Mouse (Mus musculus) midbrain, embryonic 14.5 days (tissue): ENCODE measurements around the gene Hs3st6. TPM values are rescaled to one million over a fixed set of nuclear protein-coding genes. Genes with fewer than 3 reads are reported as not detected.
"Not testable (repeated sequence)": the region's sequence is repeated elsewhere in the genome, so short reads cannot be mapped to it uniquely, and the experiment has no call there.

ENCODE experiments used
- ATAC-seq: fragments of 200-750 bp; cut with Nextera tagmentation; 2 replicates; pipeline ENCODE4 v1.8.0; 2017; ENCODE audit warnings: moderate number of reproducible peaks, moderate library complexity; ENCODE audit not compliant: low FRiP score, low TSS enrichment
- DNase-seq: peaks from one replicate; pipeline ENCODE4 v3.0.0-alpha.2; 2015
- H3K27ac ChIP-seq: fragments of 300-500 bp; sonication (generic); replicated peaks from 2 replicates; pipeline ENCODE4 v1.5.1; 2014; ENCODE audit warnings: mild to moderate bottlenecking, low read depth, low read length, moderate library complexity
- H3K27me3 ChIP-seq: fragments of 300-500 bp; sonication (generic); 2 replicates; pipeline ENCODE4 v1.6.1; 2014; ENCODE audit warnings: low read length, control low read depth, mixed read lengths; ENCODE audit not compliant: control insufficient read depth, insufficient read depth
- H3K36me3 ChIP-seq: fragments of 300-500 bp; sonication (generic); 2 replicates; pipeline ENCODE4 v1.6.1; 2014; ENCODE audit warnings: low read length, control low read depth; ENCODE audit not compliant: control insufficient read depth, insufficient read depth
- H3K4me1 ChIP-seq: fragments of 300-500 bp; sonication (generic); 2 replicates; pipeline ENCODE4 v1.6.1; 2014; ENCODE audit warnings: mild to moderate bottlenecking, antibody characterized with exemption, low read length, control low read depth; ENCODE audit not compliant: control insufficient read depth, insufficient read depth
- H3K4me2 ChIP-seq: fragments of 300-500 bp; sonication (generic); 2 replicates; pipeline ENCODE4 v1.6.1; 2014; ENCODE audit warnings: mild to moderate bottlenecking, low read length, moderate library complexity
- H3K4me3 ChIP-seq: fragments of 300-500 bp; sonication (generic); replicated peaks from 2 replicates; pipeline ENCODE4 v1.5.1; 2014; ENCODE audit warnings: low read depth, low read length
- H3K9ac ChIP-seq: fragments of 300-500 bp; sonication (generic); replicated peaks from 2 replicates; pipeline ENCODE4 v1.6.1; 2014; ENCODE audit warnings: mild to moderate bottlenecking, low read length, moderate library complexity
- H3K9me3 ChIP-seq: fragments of 300-500 bp; sonication (generic); 2 replicates; pipeline ENCODE4 v1.6.1; 2016; ENCODE audit warnings: low read length, control low read depth, mixed read lengths; ENCODE audit not compliant: control insufficient read depth
- WGBS: fragments of 180-500 bp; shearing (Covaris S2); extraction: QIAGEN DNeasy Blood & Tissue Kit; methylation state at CpG from one replicate; pipeline ENCODE4 v1.1.7; 2014; 5-methylcytosine and 5-hydroxymethylcytosine counted together
- polyA plus RNA-seq: library from polyadenylated mRNA; unstranded; fragments of >200 nt; fragmentation: Nextera tagmentation; extraction: Ambion mirVana; gene quantifications from 2 replicates; pipeline ENCODE4 v1.2.1, GENCODE M21; 2014

Hs3st6 gene
- polyA plus RNA-seq, 1 experiment from 2014 or later: not detected

DNA sequence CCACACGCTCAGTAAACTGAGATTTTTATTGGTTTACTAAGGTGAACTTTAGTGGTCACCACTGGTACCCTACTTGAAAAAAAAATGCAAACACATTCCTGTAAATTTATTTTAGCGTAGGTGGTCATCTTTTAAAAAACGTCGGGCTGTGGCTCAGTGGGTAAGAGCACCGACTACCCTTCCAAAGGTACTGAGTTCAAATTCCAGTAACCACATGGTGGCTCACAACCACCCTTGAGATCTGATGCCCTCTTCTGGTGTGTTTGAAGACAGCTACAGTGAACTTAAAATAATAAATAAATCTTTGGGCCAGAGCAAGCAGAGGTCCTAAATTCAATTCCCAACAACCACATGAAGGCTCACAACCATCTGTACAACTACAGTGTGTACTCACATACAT, 33.9 kb upstream of the Hs3st6 start:
- Histone ChIP-seq H3K4me2 (peak overlapping the region; percentile 84), H3K4me3 (peak overlapping the region; percentile 85), H3K9ac (peak overlapping the region; percentile 80; the same call in 1 of the 2 replicates), H3K36me3 (peaks cover 29% of the 10 kb centered on the region)
- H3K9me3 ChIP-seq, H3K4me1 ChIP-seq, H3K27ac ChIP-seq, ATAC-seq, H3K27me3 ChIP-seq, DNase-seq: not testable (repeated sequence)
- WGBS: 68% methylated on average over 5 of the region's 5 CpGs

DNA sequence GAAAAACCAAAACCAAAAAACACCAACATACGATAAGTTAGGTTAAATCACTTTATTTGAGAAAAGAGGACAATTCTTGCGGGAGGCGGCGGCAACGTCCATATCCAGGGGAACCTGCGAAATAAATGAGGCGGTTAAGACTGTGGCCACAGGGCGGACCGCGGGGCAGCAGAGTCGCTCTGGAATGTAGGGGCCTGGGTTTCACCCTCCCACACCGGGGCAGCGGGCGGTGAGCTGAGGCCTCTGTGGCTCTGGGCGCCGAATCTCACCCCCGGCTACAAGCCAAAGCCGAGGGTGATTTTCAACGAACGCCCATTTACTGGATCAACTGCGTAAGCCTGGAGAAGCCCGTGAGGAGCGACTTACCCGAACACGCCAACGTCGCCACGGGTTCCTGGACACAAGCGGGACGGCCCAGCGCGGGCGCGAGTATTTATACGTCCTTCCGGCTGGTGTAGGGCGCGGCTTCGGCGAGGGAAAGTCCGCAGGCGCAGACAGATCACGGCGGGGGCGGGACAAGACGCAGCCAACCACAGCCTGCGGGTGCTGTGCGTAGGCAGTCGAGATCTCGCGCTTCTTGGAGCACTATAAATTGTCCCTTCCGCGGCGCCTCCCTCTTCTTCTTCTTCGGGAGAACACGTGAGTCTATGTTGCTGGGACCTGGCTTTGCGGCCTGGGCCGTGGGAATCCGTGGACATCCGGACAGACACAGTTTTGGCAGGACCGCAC, 33.1 kb upstream of the Hs3st6 start:
- H3K4me3 ChIP-seq: peak overlapping the region; percentile 85
- ATAC-seq (peak; percentile 97), DNase-seq (peak; percentile 99)
- under 1% methylated on average over 61 of the region's 61 CpGs for WGBS
- peaks cover 9% of the 10 kb centered on the region for H3K4me1 ChIP-seq
- no peaks in the 10 kb centered on the region for H3K27me3 ChIP-seq
- peak overlapping the region; percentile 84 for H3K27ac ChIP-seq
- H3K9me3 ChIP-seq: no peaks in the 10 kb centered on the region
- peak overlapping the region; percentile 80 for H3K9ac ChIP-seq
- peak overlapping the region; percentile 84 for H3K4me2 ChIP-seq
- H3K36me3 ChIP-seq: peaks cover 29% of the 10 kb centered on the region

DNA sequence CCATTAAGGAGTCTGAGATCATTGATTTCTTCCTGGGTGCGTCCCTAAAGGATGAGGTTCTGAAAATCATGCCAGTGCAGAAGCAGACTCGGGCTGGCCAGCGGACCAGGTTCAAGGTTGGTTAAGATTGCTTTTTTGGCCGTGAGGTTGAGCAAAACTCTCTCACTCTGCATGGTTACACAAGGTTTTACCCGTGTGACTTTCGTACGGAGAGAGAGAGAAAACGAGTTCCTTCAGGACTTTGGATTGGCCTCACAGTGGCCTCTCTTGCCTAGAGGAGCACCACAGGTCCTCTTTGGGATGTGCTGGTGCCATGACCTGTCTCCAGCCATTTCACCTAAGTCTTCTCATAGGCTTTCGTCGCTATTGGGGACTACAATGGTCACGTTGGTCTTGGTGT, 32.2 kb upstream of the Hs3st6 start:
- H3K9me3 ChIP-seq, ATAC-seq, H3K27ac ChIP-seq, H3K4me1 ChIP-seq, DNase-seq, H3K27me3 ChIP-seq: not testable (repeated sequence)
- Histone ChIP-seq H3K4me2 (peak overlapping the region; percentile 84), H3K9ac (peak overlapping the region; percentile 77), H3K36me3 (peaks cover 24% of the 10 kb centered on the region), H3K4me3 (peak overlapping the region; percentile 85)
- under 1% methylated on average over 11 of the region's 11 CpGs for WGBS

DNA sequence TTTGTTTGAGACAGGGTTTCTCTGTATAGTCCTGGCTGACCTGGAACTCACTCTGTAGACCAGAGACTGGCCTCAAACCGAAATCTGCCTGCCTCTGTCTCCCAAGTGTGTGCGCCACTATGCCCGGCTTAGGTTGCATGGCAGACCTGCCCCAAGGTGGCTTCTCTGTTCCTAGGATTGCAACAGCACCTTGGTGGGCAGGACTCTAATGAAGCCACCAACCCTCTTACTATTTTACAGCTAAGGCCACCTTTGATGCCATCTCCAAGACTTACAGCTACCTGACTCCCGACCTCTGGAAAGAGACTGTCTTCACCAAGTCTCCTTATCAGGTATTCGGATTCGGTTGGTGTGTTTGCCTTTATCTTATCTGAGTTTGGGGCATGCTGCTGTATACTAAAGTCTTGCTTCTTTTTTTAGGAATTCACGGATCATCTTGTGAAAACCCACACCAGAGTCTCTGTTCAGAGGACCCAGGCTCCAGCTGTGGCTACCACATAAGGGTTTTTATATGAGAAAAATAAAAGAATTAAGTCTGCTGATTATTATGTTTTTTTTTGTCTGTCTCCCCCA, 31.3 kb upstream of the Hs3st6 start:
- not testable (repeated sequence) for H3K27me3 ChIP-seq, H3K27ac ChIP-seq, DNase-seq, ATAC-seq, H3K9me3 ChIP-seq, H3K4me1 ChIP-seq
- 71% methylated on average over 7 of the region's 7 CpGs for WGBS
- peak overlapping the region; percentile 84 for H3K4me2 ChIP-seq
- peak overlapping the region; percentile 34; the same call in 1 of the 2 replicates for H3K9ac ChIP-seq
- peak overlapping the region; percentile 19 for H3K4me3 ChIP-seq
- H3K36me3 ChIP-seq: peaks cover 17% of the 10 kb centered on the region

DNA sequence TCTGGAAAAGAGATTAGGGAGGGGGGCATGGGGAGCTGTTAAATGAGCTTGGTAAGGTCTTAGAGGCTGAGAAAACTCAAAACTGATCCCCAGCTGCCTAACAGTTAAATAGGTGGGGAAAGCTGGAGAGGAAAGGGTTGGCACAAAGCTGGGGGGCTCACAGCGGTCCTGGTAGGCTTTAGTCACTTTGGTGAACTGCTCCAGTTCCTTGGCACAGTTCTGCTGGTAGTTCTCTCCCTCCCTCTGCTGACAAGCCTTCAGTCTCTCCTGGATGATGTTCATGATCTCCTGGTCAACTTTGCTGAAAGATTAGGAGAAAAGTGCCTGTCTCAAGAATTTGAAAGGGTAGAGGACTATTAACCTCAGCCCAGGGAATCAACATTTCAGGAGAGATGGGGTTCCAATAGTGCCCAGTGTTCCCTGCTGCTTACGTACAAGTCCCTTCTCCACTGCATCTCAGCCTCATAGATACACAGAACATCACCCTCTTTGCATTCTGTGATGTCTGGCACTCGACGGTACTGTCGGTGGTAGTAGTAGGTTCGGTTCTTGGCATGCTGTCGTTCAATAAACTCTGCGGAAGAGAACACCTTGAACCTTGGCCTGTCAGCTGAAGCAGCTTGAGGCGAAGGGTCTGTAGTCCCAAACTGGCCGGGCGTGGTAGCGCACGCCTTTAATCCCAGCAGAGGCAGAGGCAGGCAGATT, 30.4 kb upstream of the Hs3st6 start:
- DNase-seq: no peak
- Histone ChIP-seq H3K4me3 (no peak overlapping the region), H3K9ac (no peak overlapping the region), H3K4me2 (peak overlapping the region; percentile 94; the same call in 1 of the 2 replicates), H3K4me1 (peaks cover 9% of the 10 kb centered on the region), H3K9me3 (no peaks in the 10 kb centered on the region), H3K27me3 (no peaks in the 10 kb centered on the region), H3K36me3 (peaks cover 16% of the 10 kb centered on the region), H3K27ac (no peak overlapping the region)
- ATAC-seq: no peak
- WGBS: 36% methylated on average over 13 of the region's 13 CpGs

DNA sequence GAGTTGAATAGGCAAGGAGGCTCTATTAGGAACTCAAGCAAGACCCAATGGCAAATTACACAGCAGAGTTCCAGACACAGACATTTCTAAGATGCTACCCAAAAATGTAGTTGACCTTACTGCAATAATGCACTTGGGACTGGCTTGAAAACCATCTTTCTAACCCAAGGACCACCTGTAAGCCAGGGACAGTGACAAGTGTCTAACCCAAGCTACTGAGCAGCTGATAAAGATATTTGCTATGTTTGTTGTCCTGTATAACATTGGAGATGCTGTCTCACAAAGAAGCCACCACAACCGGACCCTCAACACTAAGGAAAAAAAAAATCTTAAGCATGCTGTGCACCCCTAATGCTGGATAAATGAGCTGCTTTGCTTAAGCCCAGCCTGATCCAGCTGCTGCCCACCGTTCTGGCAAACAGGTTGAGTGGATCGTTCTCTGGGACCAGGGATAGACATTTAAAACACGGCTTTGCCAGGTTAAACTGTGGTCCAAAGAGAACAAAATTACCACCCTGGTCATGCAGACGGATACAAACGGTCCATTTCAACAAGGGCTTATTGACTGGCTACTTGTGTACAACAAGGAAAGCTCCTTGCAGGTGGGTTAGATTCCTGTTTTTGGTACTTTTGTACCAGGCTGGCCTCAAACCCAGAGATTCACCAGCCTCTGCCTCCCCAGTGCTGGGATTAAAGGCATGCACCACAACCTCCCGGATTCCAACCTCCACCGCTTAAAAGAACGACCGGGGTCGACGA, 29.5 kb upstream of the Hs3st6 start:
- no peak overlapping the region; the same call in 1 of the 2 replicates for H3K27ac ChIP-seq
- H3K4me2 ChIP-seq: peak overlapping the region; percentile 94
- peak overlapping the region; percentile 76 for H3K4me3 ChIP-seq
- no peaks in the 10 kb centered on the region for H3K9me3 ChIP-seq
- no peak for ATAC-seq
- H3K27me3 ChIP-seq: no peaks in the 10 kb centered on the region
- DNase-seq: no peak
- 2% methylated on average over 12 of the region's 12 CpGs for WGBS
- peaks cover 16% of the 10 kb centered on the region for H3K36me3 ChIP-seq
- H3K9ac ChIP-seq: peak overlapping the region; percentile 88
- H3K4me1 ChIP-seq: peaks cover 9% of the 10 kb centered on the region

DNA sequence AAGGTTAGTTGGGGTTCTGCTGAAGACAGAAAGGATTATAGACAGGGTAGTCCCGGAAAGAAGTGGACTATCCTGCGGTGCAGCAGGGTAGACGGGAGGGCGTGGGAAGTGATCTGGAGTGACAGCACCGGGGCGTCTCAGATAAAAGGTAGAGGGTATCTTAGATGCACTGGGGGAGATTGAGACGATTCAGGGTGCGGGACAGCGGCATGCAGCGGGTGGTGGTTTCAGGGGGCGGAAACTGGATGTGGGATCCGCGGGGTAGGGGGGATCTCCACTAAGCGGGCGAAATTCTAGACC, 29.0 kb upstream of the Hs3st6 start:
- peak overlapping the region; percentile 94 for H3K4me2 ChIP-seq
- H3K27me3 ChIP-seq: no peaks in the 10 kb centered on the region
- peak overlapping the region; percentile 77 for H3K27ac ChIP-seq
- ATAC-seq (no peak), DNase-seq (no peak)
- no peaks in the 10 kb centered on the region for H3K9me3 ChIP-seq
- H3K36me3 ChIP-seq: peaks cover 16% of the 10 kb centered on the region
- H3K4me3 ChIP-seq: peak overlapping the region; percentile 76
- WGBS: under 1% methylated on average over 15 of the region's 15 CpGs
- peaks cover 9% of the 10 kb centered on the region for H3K4me1 ChIP-seq
- peak overlapping the region; percentile 88 for H3K9ac ChIP-seq

DNA sequence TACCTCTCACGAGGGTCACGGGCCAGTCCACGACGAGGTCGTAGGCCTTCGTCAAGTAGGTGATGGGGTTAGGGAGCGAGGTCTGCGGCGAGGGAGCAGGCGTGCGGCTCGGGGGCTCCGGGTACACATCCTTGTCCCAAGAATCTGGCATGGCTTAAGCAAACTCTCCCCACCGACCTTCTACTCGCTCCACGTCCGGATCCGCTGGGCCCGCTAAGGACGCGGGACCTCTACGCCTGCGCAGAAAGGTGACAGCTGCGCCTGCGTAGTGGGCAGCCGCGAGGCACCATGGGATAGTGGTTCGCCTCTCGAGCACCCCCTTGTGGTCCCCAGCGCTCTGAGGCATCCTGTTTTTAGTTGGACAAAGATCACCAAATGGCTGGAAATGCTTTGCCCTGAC, 28.6 kb upstream of the Hs3st6 start, which contains the start of gene Ndufb10:
TSS of gene Ndufb10 (minus strand) at position 295 of the 400 bp plus-strand sequence.
- Histone ChIP-seq H3K4me2 (peak within 1 kb of the TSS; percentile 94), H3K4me1 (peaks cover 9% of the 10 kb centered on the region), H3K9me3 (no peaks in the 10 kb centered on the region), H3K27me3 (no peaks in the 10 kb centered on the region), H3K4me3 (peak within 1 kb of the TSS; percentile 76), H3K9ac (peak within 1 kb of the TSS; percentile 88), H3K27ac (peak within 1 kb of the TSS; percentile 77), H3K36me3 (peaks cover 16% of the 10 kb centered on the region)
- DNase-seq: peak; percentile 99
- under 1% methylated on average over 30 of the region's 30 CpGs for WGBS
- ATAC-seq: peak; percentile 76
